Mouse (Mus musculus): ENCODE data around the gene Gm3285. TPM values are rescaled to one million over a fixed set of nuclear protein-coding genes. Genes with fewer than 3 reads are reported as not detected.

Gm3285 gene
- not detected in 2 replicates for polyA plus RNA-seq (2015; fragmentation: Nextera tagmentation; extraction: Ambion mirVana)

GRCm38 (mm10) chr10:77861675-77862074 is at the start of gene Gm3285:
Gene Gm3285, plus strand, starts transcription at chr10:77861975.

GRCm38 (mm10) chr10:77814382-77814781 is 47.4 kb upstream of the Gm3285 start, which contains the start of gene Gm2696:
Gene Gm2696, plus strand, starts transcription at chr10:77814682.

DNA sequence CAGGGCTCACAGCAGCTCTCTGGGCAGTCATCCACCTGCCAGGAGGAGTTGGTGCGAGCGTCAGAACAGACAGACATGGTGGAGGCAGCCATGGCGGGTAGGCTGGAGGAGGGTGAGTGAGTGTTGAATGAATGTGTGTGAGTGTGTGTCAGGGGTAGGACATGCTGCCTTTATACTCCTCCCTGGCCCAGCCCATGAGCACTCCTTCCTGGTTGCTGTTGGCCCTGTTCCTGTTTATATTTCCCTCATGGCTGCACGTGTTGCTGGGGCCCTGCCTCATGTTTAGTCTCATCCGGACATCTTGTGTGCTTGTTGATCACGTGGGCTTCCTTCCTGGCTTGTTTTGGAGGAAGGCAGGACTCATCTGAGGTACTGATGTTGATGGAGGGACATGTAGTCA is 34.8 kb upstream of the Gm3285 start, which contains the start of gene Krtap10-4:
Gene Krtap10-4, minus strand, starts transcription at position 145 of the 400 bp plus-strand sequence.

DNA sequence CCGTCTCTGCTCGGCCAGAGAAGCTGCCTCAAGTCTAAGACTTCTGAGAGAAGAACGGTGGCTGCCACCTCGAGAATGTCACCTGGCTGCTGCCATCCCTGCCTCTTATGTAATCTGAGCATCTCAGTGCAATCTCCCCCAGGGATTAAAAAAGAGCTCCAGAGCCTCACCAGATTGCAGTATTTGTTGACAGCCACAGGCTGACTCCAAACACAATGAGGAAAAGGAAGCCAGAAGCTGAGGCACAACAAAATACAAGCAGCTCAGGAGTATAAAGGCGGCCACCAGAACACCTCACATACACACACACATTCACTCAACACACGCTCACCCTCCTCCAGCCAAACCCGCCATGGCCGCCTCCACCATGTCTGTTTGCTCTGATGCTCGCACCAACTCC is 26.1 kb upstream of the Gm3285 start, which contains the start of gene Krtap10-10:
Gene Krtap10-10, plus strand, starts transcription at position 301 of the 400 bp plus-strand sequence.

GRCm38 (mm10) chr10:77846503-77846902 is 15.3 kb upstream of the Gm3285 start, which contains the start of gene Gm36176:
Gene Gm36176, plus strand, starts transcription at chr10:77846803.

GRCm38 (mm10) chr10:77852559-77852958 is 9.2 kb upstream of the Gm3285 start, which contains the start of gene Gm10318:
Gene Gm10318, plus strand, starts transcription at chr10:77852859.

GRCm38 (mm10) chr10:77902211-77902893 is 40.6 kb downstream of the Gm3285 start, which contains the start of gene Lrrc3:
Gene Lrrc3, minus strand, starts transcription at chr10:77902536.

Other genes with a start within 250 kb of the Gm3285 start
- gene Ube2g2, start 239.7 kb upstream of the Gm3285 start, polyA plus RNA-seq (2015; fragmentation: Nextera tagmentation; extraction: Ambion mirVana) = 112 and 114 TPM in 2 replicates
- 0.07 TPM in 1 of 2 replicates, not detected in the other for gene Tspear, start 175.4 kb upstream of the Gm3285 start, polyA plus RNA-seq (2015; fragmentation: Nextera tagmentation; extraction: Ambion mirVana)
- not detected in 2 replicates for gene Gm19402, start 171.2 kb upstream of the Gm3285 start, polyA plus RNA-seq (2015; fragmentation: Nextera tagmentation; extraction: Ambion mirVana)
- gene Gm9508, start 164.7 kb upstream of the Gm3285 start, polyA plus RNA-seq (2015; fragmentation: Nextera tagmentation; extraction: Ambion mirVana) = not detected in 2 replicates
- not detected in 2 replicates for gene Gm10272, start 155.3 kb upstream of the Gm3285 start, polyA plus RNA-seq (2015; fragmentation: Nextera tagmentation; extraction: Ambion mirVana)
- gene Gm10024, start 150.5 kb upstream of the Gm3285 start, polyA plus RNA-seq (2015; fragmentation: Nextera tagmentation; extraction: Ambion mirVana) = not detected in 2 replicates
- gene Gm10142, start 146.2 kb upstream of the Gm3285 start, polyA plus RNA-seq (2015; fragmentation: Nextera tagmentation; extraction: Ambion mirVana) = not detected in 2 replicates
- not detected in 2 replicates for gene Krtap12-1, start 141.4 kb upstream of the Gm3285 start, polyA plus RNA-seq (2015; fragmentation: Nextera tagmentation; extraction: Ambion mirVana)
- gene Gm10100, start 135.5 kb upstream of the Gm3285 start, polyA plus RNA-seq (2015; fragmentation: Nextera tagmentation; extraction: Ambion mirVana) = not detected in 2 replicates
- gene Gm18596, start 119.3 kb upstream of the Gm3285 start, polyA plus RNA-seq (2015; fragmentation: Nextera tagmentation; extraction: Ambion mirVana) = not detected in 2 replicates
- not detected in 2 replicates for gene Gm9736, start 110.6 kb upstream of the Gm3285 start, polyA plus RNA-seq (2015; fragmentation: Nextera tagmentation; extraction: Ambion mirVana)
- gene Gm3233, start 102.3 kb upstream of the Gm3285 start, polyA plus RNA-seq (2015; fragmentation: Nextera tagmentation; extraction: Ambion mirVana) = not detected in 2 replicates
- gene Gm3238, start 90.7 kb upstream of the Gm3285 start, polyA plus RNA-seq (2015; fragmentation: Nextera tagmentation; extraction: Ambion mirVana) = not detected in 2 replicates
- not detected in 2 replicates for gene Gm7138, start 85.0 kb upstream of the Gm3285 start, polyA plus RNA-seq (2015; fragmentation: Nextera tagmentation; extraction: Ambion mirVana)
- gene Gm3250, start 79.4 kb upstream of the Gm3285 start, polyA plus RNA-seq (2015; fragmentation: Nextera tagmentation; extraction: Ambion mirVana) = not detected in 2 replicates
- gene Gm7137, start 73.8 kb upstream of the Gm3285 start, polyA plus RNA-seq (2015; fragmentation: Nextera tagmentation; extraction: Ambion mirVana) = not detected in 2 replicates
- not detected in 2 replicates for gene Gm9639, start 66.9 kb upstream of the Gm3285 start, polyA plus RNA-seq (2015; fragmentation: Nextera tagmentation; extraction: Ambion mirVana)
- gene Gm19668, start 62.8 kb upstream of the Gm3285 start, polyA plus RNA-seq (2015; fragmentation: Nextera tagmentation; extraction: Ambion mirVana) = not detected in 2 replicates
- not detected in 2 replicates for gene Gm9507, start 50.1 kb upstream of the Gm3285 start, polyA plus RNA-seq (2015; fragmentation: Nextera tagmentation; extraction: Ambion mirVana)
- gene Gm2696, start 47.3 kb upstream of the Gm3285 start, polyA plus RNA-seq (2015; fragmentation: Nextera tagmentation; extraction: Ambion mirVana) = not detected in 2 replicates
- not detected in 2 replicates for gene Krtap10-4, start 34.9 kb upstream of the Gm3285 start, polyA plus RNA-seq (2015; fragmentation: Nextera tagmentation; extraction: Ambion mirVana)
- gene Krtap10-10, start 26.0 kb upstream of the Gm3285 start, polyA plus RNA-seq (2015; fragmentation: Nextera tagmentation; extraction: Ambion mirVana) = not detected in 2 replicates
- gene Gm36176, start 15.2 kb upstream of the Gm3285 start, polyA plus RNA-seq (2015; fragmentation: Nextera tagmentation; extraction: Ambion mirVana) = not detected in 2 replicates
- not detected in 2 replicates for gene Gm10318, start 9.1 kb upstream of the Gm3285 start, polyA plus RNA-seq (2015; fragmentation: Nextera tagmentation; extraction: Ambion mirVana)
- gene Lrrc3, start 40.6 kb downstream of the Gm3285 start, polyA plus RNA-seq (2015; fragmentation: Nextera tagmentation; extraction: Ambion mirVana) = 0.61 and 0.74 TPM in 2 replicates
- 0.33 and 0.35 TPM in 2 replicates for gene Trpm2, start 108.6 kb downstream of the Gm3285 start, polyA plus RNA-seq (2015; fragmentation: Nextera tagmentation; extraction: Ambion mirVana)
- gene 1810043G02Rik, start 116.5 kb downstream of the Gm3285 start, polyA plus RNA-seq (2015; fragmentation: Nextera tagmentation; extraction: Ambion mirVana) = 12.9 and 13.1 TPM in 2 replicates
- gene Pfkl, start 148.1 kb downstream of the Gm3285 start, polyA plus RNA-seq (2015; fragmentation: Nextera tagmentation; extraction: Ambion mirVana) = 13.1 and 19.4 TPM in 2 replicates
- gene Dnmt3l, start 180.0 kb downstream of the Gm3285 start, polyA plus RNA-seq (2015; fragmentation: Nextera tagmentation; extraction: Ambion mirVana) = 0.09 and 0.40 TPM in 2 replicates
- not detected in 2 replicates for gene Aire, start 181.6 kb downstream of the Gm3285 start, polyA plus RNA-seq (2015; fragmentation: Nextera tagmentation; extraction: Ambion mirVana)
- 2.6 and 2.9 TPM in 2 replicates for gene Icosl, start 207.3 kb downstream of the Gm3285 start, polyA plus RNA-seq (2015; fragmentation: Nextera tagmentation; extraction: Ambion mirVana)

All from skeletal muscle tissue, postnatal 0 days (tissue).